Mouse (Mus musculus): ENCODE data around the gene Adamts6. TPM values are rescaled to one million over a fixed set of nuclear protein-coding genes. Genes with fewer than 3 reads are reported as not detected.
A peak's percentile ranks its signal among the peaks of the same experiment; 100 is the strongest.

Gene Adamts6
- polyA plus RNA-seq, 1 experiment from 2014 or later, result 2.3 TPM

DNA sequence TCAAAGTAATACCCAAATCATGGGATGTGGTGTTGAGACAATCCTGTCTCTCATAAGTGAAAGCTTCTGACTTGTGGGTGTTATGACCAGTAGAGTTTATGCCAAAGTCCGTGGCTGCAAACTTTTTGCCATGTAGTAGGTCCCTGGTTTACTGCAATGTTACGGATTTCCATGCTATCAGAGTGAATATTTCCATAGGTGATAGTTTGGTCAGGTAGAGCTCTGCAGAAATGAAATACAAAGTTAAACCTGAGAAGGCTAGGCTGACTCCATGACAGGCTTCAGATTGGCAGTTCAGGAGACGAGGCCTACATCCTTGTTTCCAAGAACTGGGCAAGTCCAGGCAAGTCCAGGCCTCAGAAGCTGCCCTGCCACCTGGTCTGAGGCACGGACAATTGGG, 232.3 kb downstream of the Adamts6 start:
- Histone ChIP-seq H3K27ac (no peak overlapping the region), H3K36me3 (no peaks in the 10 kb centered on the region), H3K4me2 (no peak overlapping the region), H3K9me3 (replicated peaks) (no peaks in the 10 kb centered on the region), H3K4me3 (replicated peaks) (no peak overlapping the region), H3K27me3 (no peaks in the 10 kb centered on the region), H3K9ac (no peak overlapping the region), H3K4me1 (peaks cover 22% of the 10 kb centered on the region)
- ATAC-seq (replicated peaks; ENCODE audit: low FRiP score), result no peak
- 82% methylated on average over 4 of the region's 4 CpGs for WGBS

GRCm38 (mm10) chr13:104520461-104520860, 232.8 kb downstream of the Adamts6 start:
- no peak overlapping the region for H3K27ac ChIP-seq
- no peaks in the 10 kb centered on the region for H3K9me3 ChIP-seq (replicated peaks)
- peaks cover 22% of the 10 kb centered on the region for H3K4me1 ChIP-seq
- H3K4me2 ChIP-seq, result no peak overlapping the region
- ATAC-seq (replicated peaks; ENCODE audit: low FRiP score), result no peak
- H3K4me3 ChIP-seq (replicated peaks), result no peak overlapping the region
- 53% methylated on average over 3 of the region's 3 CpGs for WGBS
- no peaks in the 10 kb centered on the region for H3K36me3 ChIP-seq
- no peak overlapping the region for H3K9ac ChIP-seq
- no peaks in the 10 kb centered on the region for H3K27me3 ChIP-seq

- H3K4me3 ChIP-seq (replicated peaks), result no peak overlapping the region
- 85% methylated on average over 2 of the region's 2 CpGs for WGBS
- H3K4me2 ChIP-seq, result no peak overlapping the region
- no peak overlapping the region for H3K27ac ChIP-seq
- no peak overlapping the region for H3K9ac ChIP-seq
- no peaks in the 10 kb centered on the region for H3K9me3 ChIP-seq (replicated peaks)
- H3K4me1 ChIP-seq, result peaks cover 19% of the 10 kb centered on the region
- no peak for ATAC-seq (replicated peaks; ENCODE audit: low FRiP score)
- no peaks in the 10 kb centered on the region for H3K36me3 ChIP-seq
- H3K27me3 ChIP-seq, result no peaks in the 10 kb centered on the region
These were observed 233.9 kb downstream of the Adamts6 start for GRCm38 (mm10) chr13:104521532-104521931.

DNA sequence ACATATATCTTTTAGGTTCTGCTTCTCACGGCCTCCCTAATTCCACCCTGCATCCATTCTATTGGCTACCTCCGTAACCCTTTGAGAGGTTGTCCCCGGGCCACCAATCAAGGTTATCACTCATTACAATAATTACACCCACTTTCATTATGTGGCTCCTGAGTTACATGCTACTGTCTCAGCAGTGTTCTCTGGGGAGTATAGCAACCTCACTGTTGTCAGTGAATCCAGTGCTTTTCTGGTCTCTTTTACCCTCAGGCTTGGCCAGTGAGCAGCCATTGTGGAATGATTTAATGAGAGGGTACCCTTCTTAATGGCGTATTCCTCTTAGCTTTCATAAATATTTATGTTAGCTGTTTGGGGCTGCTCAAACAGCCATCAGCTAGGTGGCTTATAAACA, 238.0 kb downstream of the Adamts6 start:
- no peak overlapping the region for H3K27ac ChIP-seq
- H3K4me2 ChIP-seq, result no peak overlapping the region
- no peaks in the 10 kb centered on the region for H3K4me1 ChIP-seq
- no peak for ATAC-seq (replicated peaks; ENCODE audit: low FRiP score)
- no peaks in the 10 kb centered on the region for H3K27me3 ChIP-seq
- H3K9ac ChIP-seq, result no peak overlapping the region
- no peak overlapping the region for H3K4me3 ChIP-seq (replicated peaks)
- WGBS, result 78% methylated on average over 4 of the region's 4 CpGs
- H3K9me3 ChIP-seq (replicated peaks), result no peaks in the 10 kb centered on the region
- no peaks in the 10 kb centered on the region for H3K36me3 ChIP-seq

DNA sequence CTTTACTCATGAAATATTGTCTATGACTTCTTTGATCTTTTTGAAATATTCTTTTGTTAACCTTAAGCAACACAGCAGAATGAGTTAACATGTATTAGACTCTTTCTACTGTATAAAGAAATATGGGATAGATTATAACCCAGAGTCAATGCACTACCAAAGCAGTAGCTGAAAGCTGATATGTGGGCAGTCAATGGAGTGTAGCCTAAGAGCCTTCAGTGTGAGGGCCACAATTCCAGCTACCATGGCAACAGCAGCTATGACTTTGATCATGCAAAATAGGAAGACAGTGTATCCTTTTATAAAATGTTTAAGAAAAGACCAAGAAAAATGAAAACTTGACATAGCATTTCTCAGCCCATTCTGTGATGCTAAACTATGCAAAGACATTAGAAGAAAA, 241.6 kb downstream of the Adamts6 start:
- H3K27ac ChIP-seq, result no peak overlapping the region
- no peaks in the 10 kb centered on the region for H3K9me3 ChIP-seq (replicated peaks)
- no peaks in the 10 kb centered on the region for H3K36me3 ChIP-seq
- peaks cover 3% of the 10 kb centered on the region; the same call in 1 of the 2 replicates for H3K4me1 ChIP-seq
- H3K4me2 ChIP-seq, result no peak overlapping the region
- ATAC-seq (replicated peaks; ENCODE audit: low FRiP score), result no peak; the same call in 1 of the 2 replicates
- no peaks in the 10 kb centered on the region for H3K27me3 ChIP-seq
- H3K4me3 ChIP-seq (replicated peaks), result no peak overlapping the region
- H3K9ac ChIP-seq, result no peak overlapping the region

- no peak for ATAC-seq (replicated peaks; ENCODE audit: low FRiP score)
- Histone ChIP-seq H3K9ac (no peak overlapping the region), H3K27me3 (no peaks in the 10 kb centered on the region), H3K4me2 (no peak overlapping the region), H3K4me1 (peaks cover 7% of the 10 kb centered on the region; the same call in 1 of the 2 replicates), H3K9me3 (replicated peaks) (no peaks in the 10 kb centered on the region), H3K4me3 (replicated peaks) (no peak overlapping the region), H3K36me3 (no peaks in the 10 kb centered on the region), H3K27ac (no peak overlapping the region)
- 93% methylated on average over 8 of the region's 8 CpGs for WGBS
These were observed 244.2 kb downstream of the Adamts6 start for GRCm38 (mm10) chr13:104531841-104532240.

- Histone ChIP-seq H3K4me1 (peaks cover 7% of the 10 kb centered on the region; the same call in 1 of the 2 replicates), H3K9ac (no peak overlapping the region), H3K27ac (no peak overlapping the region), H3K4me3 (replicated peaks) (no peak overlapping the region), H3K27me3 (no peaks in the 10 kb centered on the region), H3K36me3 (no peaks in the 10 kb centered on the region), H3K9me3 (replicated peaks) (no peaks in the 10 kb centered on the region), H3K4me2 (no peak overlapping the region)
- no peak for ATAC-seq (replicated peaks; ENCODE audit: low FRiP score)
- WGBS, result 94% methylated on average over 7 of the region's 7 CpGs
These were observed 245.1 kb downstream of the Adamts6 start for GRCm38 (mm10) chr13:104532723-104533122.

- Histone ChIP-seq H3K4me1 (peaks cover 7% of the 10 kb centered on the region; the same call in 1 of the 2 replicates), H3K4me3 (replicated peaks) (no peak overlapping the region), H3K27me3 (no peaks in the 10 kb centered on the region), H3K27ac (peak overlapping the region; percentile 49; the same call in 1 of the 2 replicates), H3K9ac (no peak overlapping the region), H3K4me2 (no peak overlapping the region), H3K9me3 (replicated peaks) (no peaks in the 10 kb centered on the region), H3K36me3 (no peaks in the 10 kb centered on the region)
- WGBS, result 52% methylated on average over 7 of the region's 7 CpGs
- ATAC-seq (replicated peaks; ENCODE audit: low FRiP score), result peak; percentile 33; the same call in 1 of the 2 replicates
These were observed 246.3 kb downstream of the Adamts6 start for GRCm38 (mm10) chr13:104533806-104534495.

DNA sequence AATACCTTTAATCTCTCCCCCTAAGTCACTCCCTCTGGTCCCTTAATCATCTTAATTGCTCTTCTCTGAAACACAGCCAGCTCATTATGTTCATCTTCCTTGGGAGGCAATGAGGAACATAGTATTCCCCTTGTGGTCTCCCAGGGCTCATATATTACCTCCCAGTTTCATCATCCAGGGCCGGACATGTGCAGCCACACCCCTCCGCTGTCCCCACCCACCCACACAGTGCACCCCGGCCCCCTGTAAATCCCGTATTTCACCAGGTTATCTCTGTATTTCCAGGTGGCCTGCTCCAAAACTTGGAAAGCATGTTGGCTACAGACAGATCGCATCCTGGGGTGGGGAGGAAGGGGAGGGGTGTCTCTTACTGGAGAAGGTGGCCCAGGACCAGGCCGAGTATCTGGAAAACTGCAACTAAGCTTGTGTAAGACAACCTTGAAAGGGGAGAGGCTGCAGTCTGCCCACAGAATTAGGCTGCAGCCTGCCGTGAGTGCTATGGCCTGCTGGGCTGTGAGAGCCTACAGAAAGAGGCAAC, 253.3 kb downstream of the Adamts6 start:
- Histone ChIP-seq H3K36me3 (no peaks in the 10 kb centered on the region), H3K27ac (0 out of 2 replicates have a peak overlapping the region, but pooled peaks have one; percentile 41)

DNA sequence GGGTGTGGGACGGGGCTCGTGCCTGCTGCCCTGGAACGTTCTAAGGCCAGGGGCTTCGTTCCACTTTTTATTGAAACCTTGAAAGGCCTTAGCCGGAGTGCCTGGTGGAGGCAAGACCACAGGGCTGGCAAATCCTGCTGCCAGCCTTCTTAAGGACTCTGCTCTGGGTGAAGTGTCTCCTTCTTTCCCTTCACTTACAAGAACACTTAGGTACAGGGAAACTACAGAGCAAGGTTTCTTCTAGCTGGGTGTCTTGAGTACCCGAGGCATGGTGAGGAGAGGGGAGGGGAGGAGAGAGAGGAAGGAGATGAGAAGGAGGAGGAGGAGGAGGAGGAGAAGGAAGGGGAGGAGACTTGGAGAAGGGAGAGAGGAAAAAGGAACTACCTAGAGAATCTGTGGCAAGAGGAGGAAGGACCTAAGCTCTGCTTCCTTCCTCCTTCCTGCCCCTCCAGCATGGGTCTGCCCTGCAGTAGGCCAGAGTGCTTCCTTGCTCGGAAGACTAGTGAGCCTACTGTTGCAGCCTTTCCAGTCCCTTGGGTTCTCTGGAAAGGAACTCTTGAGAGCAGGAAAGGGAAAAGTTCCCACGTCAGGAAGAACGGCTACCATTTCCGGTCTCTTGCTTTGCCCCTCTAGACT, 254.6 kb downstream of the Adamts6 start:
- H3K4me2 ChIP-seq, result no peak overlapping the region
- H3K9me3 ChIP-seq (replicated peaks), result no peaks in the 10 kb centered on the region
- 81% methylated on average over 10 of the region's 10 CpGs for WGBS
- H3K4me3 ChIP-seq (replicated peaks), result no peak overlapping the region
- no peaks in the 10 kb centered on the region for H3K36me3 ChIP-seq
- H3K27me3 ChIP-seq, result no peaks in the 10 kb centered on the region
- peaks cover 20% of the 10 kb centered on the region for H3K4me1 ChIP-seq
- H3K9ac ChIP-seq, result no peak overlapping the region
- no peak for ATAC-seq (replicated peaks; ENCODE audit: low FRiP score)
- H3K27ac ChIP-seq, result peak overlapping the region; percentile 51; the same call in 1 of the 2 replicates

More for the DNA sequence above, 253.3 kb downstream of the Adamts6 start:
- Histone ChIP-seq H3K27me3 (no peaks in the 10 kb centered on the region), H3K4me3 (replicated peaks) (peak overlapping the region; percentile 21), H3K9ac (no peak overlapping the region), H3K4me2 (peak overlapping the region; percentile 49), H3K9me3 (replicated peaks) (no peaks in the 10 kb centered on the region), H3K4me1 (peaks cover 20% of the 10 kb centered on the region)
- ATAC-seq (replicated peaks; ENCODE audit: low FRiP score), result peak; percentile 93
- WGBS, result 18% methylated on average over 7 of the region's 7 CpGs

DNA sequence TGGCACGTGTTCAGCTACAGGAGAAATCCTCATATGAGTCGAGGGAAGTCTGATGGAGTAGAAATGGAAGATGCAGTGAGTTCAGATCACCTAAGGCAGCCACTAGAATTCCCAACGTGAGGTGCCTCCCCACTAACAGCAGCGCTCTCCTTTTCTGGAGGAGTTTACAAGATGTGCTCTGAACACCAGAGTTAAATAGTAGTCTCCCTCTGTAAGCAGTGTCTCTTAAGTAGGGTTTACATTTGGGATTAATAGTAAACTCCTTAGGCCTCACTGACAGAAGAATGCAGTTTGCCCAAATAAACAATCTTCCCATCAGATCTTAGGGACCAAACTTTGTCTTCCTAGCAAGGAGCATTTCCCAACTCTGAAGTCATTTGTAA, 255.1 kb downstream of the Adamts6 start:
- H3K27ac ChIP-seq, result peak overlapping the region; percentile 51; the same call in 1 of the 2 replicates
- WGBS, result 64% methylated on average over 4 of the region's 4 CpGs
- peaks cover 20% of the 10 kb centered on the region for H3K4me1 ChIP-seq
- no peak overlapping the region for H3K4me2 ChIP-seq
- H3K4me3 ChIP-seq (replicated peaks), result no peak overlapping the region
- ATAC-seq (replicated peaks; ENCODE audit: low FRiP score), result no peak
- H3K36me3 ChIP-seq, result no peaks in the 10 kb centered on the region
- no peaks in the 10 kb centered on the region for H3K9me3 ChIP-seq (replicated peaks)
- H3K27me3 ChIP-seq, result no peaks in the 10 kb centered on the region
- no peak overlapping the region for H3K9ac ChIP-seq
